Mouse (Mus musculus): ENCODE measurements around the gene Clec4g. TPM values are rescaled to one million over a fixed set of nuclear protein-coding genes. Genes with fewer than 3 reads are reported as not detected.

Gene Clec4g
- polyA plus RNA-seq, 1 experiment from 2014 or later = 10.3 TPM

DNA sequence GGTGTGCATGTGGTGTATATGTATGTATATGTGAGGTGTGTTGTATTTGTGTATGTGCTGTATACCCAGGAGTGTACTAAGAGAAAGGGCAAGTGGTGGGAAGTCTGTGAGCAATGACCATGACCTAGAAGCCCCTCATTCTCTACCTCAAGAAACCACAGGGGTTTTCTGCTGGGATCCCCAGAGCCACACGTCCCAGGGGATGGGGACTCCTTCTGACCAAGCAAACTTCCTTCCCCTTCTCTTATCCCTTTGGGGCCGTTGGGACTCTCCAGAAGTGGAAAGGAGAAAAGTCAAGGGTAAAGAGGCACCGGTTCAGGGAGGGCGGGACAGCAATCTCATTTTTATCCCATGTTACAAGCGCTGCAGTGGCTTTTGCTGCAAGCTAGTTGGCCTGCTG is 35.0 kb downstream of the Clec4g start:
- no peak for ATAC-seq (ENCODE audit: low read depth)
- 43% methylated on average over 5 of the region's 5 CpGs for WGBS (ENCODE audit: insufficient replicate concordance)
- H3K27ac ChIP-seq (ENCODE audit: low read length) = no peak overlapping the region

DNA sequence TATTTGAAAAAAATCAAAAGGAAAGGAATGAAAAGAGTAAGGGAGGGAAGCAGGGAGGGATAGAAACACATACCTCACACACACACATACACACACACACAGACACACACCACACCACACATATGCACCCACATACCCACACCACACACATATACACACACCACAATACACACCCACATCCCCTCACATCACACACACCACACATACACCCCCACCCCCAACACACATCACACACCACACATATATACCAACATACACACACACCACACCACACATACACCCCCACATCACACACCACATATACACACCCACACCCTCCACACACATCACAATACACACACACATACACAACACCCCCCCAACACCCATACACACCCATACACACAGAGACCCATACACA is 35.9 kb downstream of the Clec4g start:
- no peak overlapping the region for H3K4me2 ChIP-seq (ENCODE audit: low read depth, low read length)
- no peaks in the 10 kb centered on the region for H3K4me1 ChIP-seq (ENCODE audit: control insufficient read depth, low read depth, low read length)
- no peaks in the 10 kb centered on the region for H3K9me3 ChIP-seq (replicated peaks; ENCODE audit: control insufficient read depth, low read length)
- no peaks in the 10 kb centered on the region for H3K27me3 ChIP-seq (ENCODE audit: control insufficient read depth, insufficient read depth, low read depth, low read length)
- H3K36me3 ChIP-seq (ENCODE audit: control insufficient read depth, insufficient read depth) = peaks cover 5% of the 10 kb centered on the region
- no peak overlapping the region for H3K27ac ChIP-seq (ENCODE audit: low read length)
- ATAC-seq (ENCODE audit: low read depth) = no peak
- no peak overlapping the region for H3K4me3 ChIP-seq (ENCODE audit: low read depth, low read length)
- H3K9ac ChIP-seq (ENCODE audit: low read depth, low read length) = no peak overlapping the region

More for the DNA sequence above, 35.0 kb downstream of the Clec4g start:
- Histone ChIP-seq H3K9ac (ENCODE audit: low read depth, low read length) (no peak overlapping the region), H3K4me3 (ENCODE audit: low read depth, low read length) (no peak overlapping the region), H3K4me2 (ENCODE audit: low read depth, low read length) (no peak overlapping the region), H3K27me3 (ENCODE audit: control insufficient read depth, insufficient read depth, low read depth, low read length) (no peaks in the 10 kb centered on the region), H3K36me3 (ENCODE audit: control insufficient read depth, insufficient read depth) (no peaks in the 10 kb centered on the region; the same call in 1 of the 2 replicates), H3K9me3 (replicated peaks; ENCODE audit: control insufficient read depth, low read length) (no peaks in the 10 kb centered on the region), H3K4me1 (ENCODE audit: control insufficient read depth, low read depth, low read length) (no peaks in the 10 kb centered on the region)

DNA sequence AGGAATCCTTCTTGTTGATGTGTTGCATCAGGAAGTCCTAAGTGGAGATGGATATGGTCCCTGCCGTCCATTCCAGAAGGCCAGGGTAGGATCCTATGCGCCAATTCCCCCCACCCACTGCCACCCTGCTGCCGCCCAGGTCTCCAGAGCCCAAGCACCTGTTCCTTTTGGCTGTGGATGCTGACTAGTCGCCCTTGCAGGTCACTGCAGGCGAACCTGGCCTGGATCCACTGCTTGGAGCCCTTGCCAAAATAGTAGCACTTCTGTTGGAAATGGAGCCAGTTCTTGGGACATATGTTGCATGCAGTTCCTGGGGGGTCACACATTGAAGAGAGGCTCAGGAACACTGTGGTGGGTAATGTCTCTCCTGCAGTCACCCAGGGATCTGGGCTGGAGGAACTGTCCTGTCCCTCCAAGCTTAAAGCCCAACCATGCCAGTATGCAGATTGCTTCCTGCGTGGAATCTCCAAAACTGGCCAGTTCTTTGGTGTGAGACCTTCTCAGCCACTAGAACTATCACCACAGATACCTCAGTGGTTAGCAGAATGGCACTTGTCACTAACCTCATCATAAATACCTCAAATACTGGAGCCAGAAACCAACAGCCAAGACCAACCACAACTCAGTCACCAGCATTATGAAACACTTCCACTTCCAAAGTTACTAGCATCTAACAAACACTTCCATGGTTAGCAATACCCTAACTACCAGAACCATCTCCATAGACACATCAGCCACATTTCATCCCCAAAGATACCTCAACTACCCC is 36.9 kb downstream of the Clec4g start:
- H3K4me1 ChIP-seq (ENCODE audit: control insufficient read depth, low read depth, low read length) = no peaks in the 10 kb centered on the region
- H3K9ac ChIP-seq (ENCODE audit: low read depth, low read length) = no peak overlapping the region
- H3K27me3 ChIP-seq (ENCODE audit: control insufficient read depth, insufficient read depth, low read depth, low read length) = no peaks in the 10 kb centered on the region
- H3K9me3 ChIP-seq (replicated peaks; ENCODE audit: control insufficient read depth, low read length) = no peaks in the 10 kb centered on the region
- H3K4me2 ChIP-seq (ENCODE audit: low read depth, low read length) = no peak overlapping the region
- ATAC-seq (ENCODE audit: low read depth) = no peak
- WGBS (ENCODE audit: insufficient replicate concordance) = 58% methylated on average over 6 of the region's 6 CpGs
- H3K36me3 ChIP-seq (ENCODE audit: control insufficient read depth, insufficient read depth) = peaks cover 14% of the 10 kb centered on the region
- H3K27ac ChIP-seq (ENCODE audit: low read length) = no peak overlapping the region
- H3K4me3 ChIP-seq (ENCODE audit: low read depth, low read length) = no peak overlapping the region

DNA sequence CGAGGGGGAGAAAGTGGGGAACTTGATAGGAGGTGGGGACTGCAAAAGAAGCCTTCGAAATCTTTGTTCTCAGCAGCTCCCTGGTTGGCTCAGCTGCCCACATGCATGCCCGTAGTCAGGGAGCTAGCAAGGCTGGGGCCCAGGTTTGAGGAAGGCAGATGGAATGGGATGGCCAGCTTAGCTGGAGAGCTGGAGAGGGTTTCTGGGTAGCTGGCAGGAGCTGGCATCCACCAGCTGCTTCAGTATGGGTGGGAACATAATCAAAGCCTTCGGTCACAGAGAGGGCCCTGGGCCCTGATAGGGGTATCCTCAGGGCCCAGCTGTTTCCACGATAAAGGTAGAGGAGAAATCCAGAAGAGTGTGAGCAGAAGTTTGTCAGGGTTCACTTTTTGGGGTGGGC is 38.0 kb downstream of the Clec4g start:
- no peak for ATAC-seq (ENCODE audit: low read depth)
- no peak overlapping the region for H3K4me2 ChIP-seq (ENCODE audit: low read depth, low read length)
- WGBS (ENCODE audit: insufficient replicate concordance) = 69% methylated on average over 5 of the region's 5 CpGs
- H3K27ac ChIP-seq (ENCODE audit: low read length) = no peak overlapping the region
- peaks cover 14% of the 10 kb centered on the region for H3K36me3 ChIP-seq (ENCODE audit: control insufficient read depth, insufficient read depth)
- no peaks in the 10 kb centered on the region for H3K9me3 ChIP-seq (replicated peaks; ENCODE audit: control insufficient read depth, low read length)
- H3K27me3 ChIP-seq (ENCODE audit: control insufficient read depth, insufficient read depth, low read depth, low read length) = no peaks in the 10 kb centered on the region
- H3K4me3 ChIP-seq (ENCODE audit: low read depth, low read length) = no peak overlapping the region
- no peak overlapping the region for H3K9ac ChIP-seq (ENCODE audit: low read depth, low read length)
- peaks cover 6% of the 10 kb centered on the region for H3K4me1 ChIP-seq (ENCODE audit: control insufficient read depth, low read depth, low read length)

DNA sequence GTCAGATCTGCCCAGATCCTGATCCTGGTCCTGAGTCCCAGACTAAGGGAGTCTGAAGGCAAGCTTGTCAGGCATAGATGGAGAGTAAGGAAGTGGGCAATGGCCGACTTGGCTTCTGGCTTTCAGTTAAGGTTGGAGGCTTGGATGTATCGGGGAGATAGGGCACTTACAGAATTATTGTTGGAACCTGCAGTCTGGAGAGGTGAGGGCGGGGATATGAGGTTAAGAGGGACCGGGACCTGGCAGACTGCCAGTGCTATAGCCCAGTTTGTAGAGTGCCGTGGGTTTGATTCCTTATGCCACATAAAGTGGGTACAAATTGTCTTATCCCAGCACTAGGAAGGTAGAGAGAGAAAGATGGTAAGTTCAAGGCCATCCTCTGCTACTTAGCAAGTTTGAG is 40.8 kb downstream of the Clec4g start:
- no peak for ATAC-seq (ENCODE audit: low read depth)

DNA sequence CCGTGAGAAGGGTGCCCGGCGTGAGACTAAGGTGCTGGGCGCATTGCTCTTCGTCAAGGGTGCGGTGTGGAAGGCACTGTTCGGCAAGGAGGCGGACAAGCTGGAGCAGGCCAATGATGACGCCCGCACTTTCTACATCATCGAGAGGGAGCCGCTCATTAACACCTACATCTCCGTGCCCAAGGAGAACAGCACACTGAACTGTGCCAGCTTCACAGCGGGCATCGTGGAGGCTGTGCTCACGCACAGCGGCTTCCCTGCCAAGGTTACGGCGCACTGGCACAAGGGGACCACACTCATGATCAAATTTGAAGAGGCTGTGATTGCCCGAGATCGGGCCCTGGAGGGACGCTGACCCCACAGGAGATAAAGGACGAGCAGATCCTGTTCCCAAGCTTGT is 41.2 kb downstream of the Clec4g start:
- H3K9me3 ChIP-seq (replicated peaks; ENCODE audit: control insufficient read depth, low read length) = no peaks in the 10 kb centered on the region
- no peak overlapping the region for H3K27ac ChIP-seq (ENCODE audit: low read length)
- ATAC-seq (ENCODE audit: low read depth) = no peak
- 88% methylated on average over 23 of the region's 23 CpGs for WGBS (ENCODE audit: insufficient replicate concordance)
- H3K4me1 ChIP-seq (ENCODE audit: control insufficient read depth, low read depth, low read length) = peaks cover 17% of the 10 kb centered on the region
- H3K4me2 ChIP-seq (ENCODE audit: low read depth, low read length) = no peak overlapping the region
- no peak overlapping the region for H3K4me3 ChIP-seq (ENCODE audit: low read depth, low read length)
- no peak overlapping the region for H3K9ac ChIP-seq (ENCODE audit: low read depth, low read length)
- no peaks in the 10 kb centered on the region for H3K27me3 ChIP-seq (ENCODE audit: control insufficient read depth, insufficient read depth, low read depth, low read length)
- H3K36me3 ChIP-seq (ENCODE audit: control insufficient read depth, insufficient read depth) = peaks cover 14% of the 10 kb centered on the region

More for the DNA sequence above, 40.8 kb downstream of the Clec4g start:
- Histone ChIP-seq H3K27me3 (ENCODE audit: control insufficient read depth, insufficient read depth, low read depth, low read length) (no peaks in the 10 kb centered on the region), H3K4me2 (ENCODE audit: low read depth, low read length) (no peak overlapping the region), H3K9ac (ENCODE audit: low read depth, low read length) (no peak overlapping the region), H3K4me1 (ENCODE audit: control insufficient read depth, low read depth, low read length) (peaks cover 17% of the 10 kb centered on the region), H3K9me3 (replicated peaks; ENCODE audit: control insufficient read depth, low read length) (no peaks in the 10 kb centered on the region), H3K27ac (ENCODE audit: low read length) (no peak overlapping the region), H3K36me3 (ENCODE audit: control insufficient read depth, insufficient read depth) (peaks cover 14% of the 10 kb centered on the region), H3K4me3 (ENCODE audit: low read depth, low read length) (no peak overlapping the region)
- WGBS (ENCODE audit: insufficient replicate concordance) = 80% methylated on average over 5 of the region's 5 CpGs

DNA sequence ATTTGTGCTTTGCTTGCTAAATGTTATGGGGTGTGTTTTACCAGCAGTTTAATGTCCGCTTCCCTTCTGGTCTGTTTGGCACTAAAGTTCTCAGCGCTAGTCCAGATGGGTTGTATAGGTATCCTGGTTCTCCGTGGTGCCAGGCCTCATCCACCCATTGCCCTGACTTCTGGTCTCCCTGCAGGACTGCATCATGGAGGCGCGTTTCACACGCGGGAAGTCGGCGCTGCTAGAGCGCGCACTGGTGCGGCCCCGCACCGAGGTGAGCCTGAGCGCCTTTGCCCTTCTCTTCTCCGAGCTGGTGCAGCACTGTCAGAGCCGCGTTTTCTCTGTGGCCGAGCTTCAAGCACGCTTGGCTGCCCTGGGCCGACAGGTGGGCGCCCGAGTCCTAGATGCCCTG is 41.6 kb downstream of the Clec4g start:
- no peak for ATAC-seq (ENCODE audit: low read depth)
- H3K4me2 ChIP-seq (ENCODE audit: low read depth, low read length) = no peak overlapping the region

DNA sequence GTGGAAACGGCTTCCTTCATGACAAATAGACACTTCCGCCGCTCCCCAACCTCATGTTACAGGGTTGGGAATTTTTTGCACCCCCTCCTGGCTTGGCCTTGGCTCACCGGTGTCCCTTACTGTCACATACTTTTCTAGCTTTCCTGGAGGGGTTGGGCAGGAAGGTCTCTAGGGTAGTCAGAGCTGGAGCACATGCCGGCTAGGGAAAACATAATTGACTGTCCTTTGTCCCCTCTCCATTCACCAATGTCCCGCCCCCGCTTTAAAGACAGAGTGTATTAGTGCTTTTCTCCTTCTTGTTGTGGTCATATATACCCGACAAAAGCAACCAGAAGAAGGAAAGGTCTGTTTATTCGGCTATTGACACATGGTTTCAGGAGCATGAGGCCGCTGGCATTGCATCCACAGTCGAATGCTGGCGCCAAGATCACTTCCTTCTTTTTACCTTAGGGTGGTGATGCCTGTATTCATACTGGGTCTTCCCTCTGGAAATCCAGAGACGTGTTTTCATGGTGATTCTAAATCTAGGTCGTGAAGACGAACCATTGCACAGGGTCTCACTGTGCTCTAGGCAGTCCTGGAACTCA is 43.4 kb downstream of the Clec4g start:
- ATAC-seq (ENCODE audit: low read depth) = peak; percentile 5
- Histone ChIP-seq H3K27me3 (ENCODE audit: control insufficient read depth, insufficient read depth, low read depth, low read length) (no peaks in the 10 kb centered on the region), H3K4me3 (ENCODE audit: low read depth, low read length) (peak overlapping the region; percentile 80), H3K36me3 (ENCODE audit: control insufficient read depth, insufficient read depth) (peaks cover 14% of the 10 kb centered on the region), H3K4me2 (ENCODE audit: low read depth, low read length) (peak overlapping the region; percentile 82), H3K9ac (ENCODE audit: low read depth, low read length) (peak overlapping the region; percentile 88), H3K27ac (ENCODE audit: low read length) (peak overlapping the region; percentile 81), H3K4me1 (ENCODE audit: control insufficient read depth, low read depth, low read length) (peaks cover 21% of the 10 kb centered on the region), H3K9me3 (replicated peaks; ENCODE audit: control insufficient read depth, low read length) (no peaks in the 10 kb centered on the region)
- 2% methylated on average over 15 of the region's 15 CpGs for WGBS (ENCODE audit: insufficient replicate concordance)

More for the DNA sequence above, 41.6 kb downstream of the Clec4g start:
- no peak overlapping the region for H3K27ac ChIP-seq (ENCODE audit: low read length)
- no peaks in the 10 kb centered on the region for H3K27me3 ChIP-seq (ENCODE audit: control insufficient read depth, insufficient read depth, low read depth, low read length)
- peaks cover 14% of the 10 kb centered on the region for H3K36me3 ChIP-seq (ENCODE audit: control insufficient read depth, insufficient read depth)
- H3K9ac ChIP-seq (ENCODE audit: low read depth, low read length) = no peak overlapping the region
- H3K4me3 ChIP-seq (ENCODE audit: low read depth, low read length) = no peak overlapping the region
- peaks cover 17% of the 10 kb centered on the region for H3K4me1 ChIP-seq (ENCODE audit: control insufficient read depth, low read depth, low read length)
- WGBS (ENCODE audit: insufficient replicate concordance) = 91% methylated on average over 23 of the region's 23 CpGs
- no peaks in the 10 kb centered on the region for H3K9me3 ChIP-seq (replicated peaks; ENCODE audit: control insufficient read depth, low read length)
